Mouse (Mus musculus): ENCODE measurements around the gene Pik3r5. TPM values are rescaled to one million over a fixed set of nuclear protein-coding genes. Genes with fewer than 3 reads are reported as not detected.
A peak's percentile ranks its signal among the peaks of the same experiment; 100 is the strongest.

Pik3r5 gene
- total RNA-seq, 2 experiments from 2014 or later, result 0.56 to 0.97 TPM

GRCm38 (mm10) chr11:68478574-68478981 lies 46.7 kb downstream of the Pik3r5 start:
- intact Hi-C loops (cut with DNase I), result no loop called here
- DNase-seq, result no peak

GRCm38 (mm10) chr11:68480660-68481059 lies 48.7 kb downstream of the Pik3r5 start:
- no peak for DNase-seq
- intact Hi-C loops (cut with DNase I), result loop anchor here (10.0 kb wide), 2 partner anchors 214 to 324 kb away; partner anchors contain the start of gene Myh10

GRCm38 (mm10) chr11:68482001-68482400 lies 50.1 kb downstream of the Pik3r5 start:
- intact Hi-C loops (cut with DNase I), result loop anchor here (10.0 kb wide), 2 partner anchors 213 to 323 kb away; partner anchors contain the start of gene Myh10
- no peak for DNase-seq

- DNase-seq, result no peak
- intact Hi-C loops (cut with DNase I), result loop anchor here (10.0 kb wide), 2 partner anchors 212 to 322 kb away; partner anchors contain the start of gene Myh10
Measured at GRCm38 (mm10) chr11:68483213-68483612, 51.3 kb downstream of the Pik3r5 start.

- peak; percentile 44 for DNase-seq
- intact Hi-C loops (cut with DNase I), result loop anchor here (10.0 kb wide), 2 partner anchors 210 to 320 kb away; partner anchors contain the start of gene Myh10
Measured at GRCm38 (mm10) chr11:68484431-68484830, 52.5 kb downstream of the Pik3r5 start.

GRCm38 (mm10) chr11:68485206-68485942 lies 53.5 kb downstream of the Pik3r5 start:
- DNase-seq, result peak; percentile 9

GRCm38 (mm10) chr11:68486093-68486492 lies 54.2 kb downstream of the Pik3r5 start:
- DNase-seq, result no peak
- intact Hi-C loops (cut with DNase I), result loop anchor here (10.0 kb wide), 2 partner anchors 209 to 319 kb away; partner anchors contain the start of gene Myh10

More at GRCm38 (mm10) chr11:68485206-68485942, 53.5 kb downstream of the Pik3r5 start:
- intact Hi-C loops (cut with DNase I), result loop anchor here (10.0 kb wide), 2 partner anchors 209 to 319 kb away; partner anchors contain the start of gene Myh10

GRCm38 (mm10) chr11:68487720-68488119 lies 55.8 kb downstream of the Pik3r5 start:
- DNase-seq, result no peak
- intact Hi-C loops (cut with DNase I), result loop anchor here (10.0 kb wide), 2 partner anchors 207 to 317 kb away; partner anchors contain the start of gene Myh10

- no peak for DNase-seq
- intact Hi-C loops (cut with DNase I), result loop anchor here (10.0 kb wide), 2 partner anchors 206 to 316 kb away; partner anchors contain the start of gene Myh10
Measured at GRCm38 (mm10) chr11:68488256-68488824, 56.4 kb downstream of the Pik3r5 start.

- intact Hi-C loops (cut with DNase I), result loop anchor here (10.0 kb wide), 2 partner anchors 206 to 316 kb away; partner anchors contain the start of gene Myh10
- no peak for DNase-seq
Measured at GRCm38 (mm10) chr11:68489236-68489635, 57.3 kb downstream of the Pik3r5 start.

- intact Hi-C loops (cut with DNase I), result no loop called here
- DNase-seq, result no peak
Measured at GRCm38 (mm10) chr11:68492592-68492991, 60.7 kb downstream of the Pik3r5 start.

- no peak for DNase-seq
- intact Hi-C loops (cut with DNase I), result no loop called here
Measured at GRCm38 (mm10) chr11:68493760-68494159, 61.8 kb downstream of the Pik3r5 start.

GRCm38 (mm10) chr11:68497081-68497480 lies 65.2 kb downstream of the Pik3r5 start:
- intact Hi-C loops (cut with DNase I), result no loop called here
- DNase-seq, result no peak

GRCm38 (mm10) chr11:68498517-68498916 lies 66.6 kb downstream of the Pik3r5 start:
- intact Hi-C loops (cut with DNase I), result no loop called here
- DNase-seq, result no peak

- intact Hi-C loops (cut with DNase I), result no loop called here
- DNase-seq, result no peak
Measured at GRCm38 (mm10) chr11:68498999-68499699, 67.2 kb downstream of the Pik3r5 start.

GRCm38 (mm10) chr11:68500949-68501350 lies 69.0 kb downstream of the Pik3r5 start:
- no peak for DNase-seq
- intact Hi-C loops (cut with DNase I), result no loop called here

- no peak for DNase-seq
Measured at GRCm38 (mm10) chr11:68502408-68502807, 70.5 kb downstream of the Pik3r5 start.

GRCm38 (mm10) chr11:68502902-68503629 lies 71.1 kb downstream of the Pik3r5 start, which contains the start of gene Pik3r6:
Pik3r6 (plus strand) TSS chr11:68503019.
- intact Hi-C loops (cut with DNase I), result no loop called here
- no peak for DNase-seq

More at GRCm38 (mm10) chr11:68502408-68502807, 70.5 kb downstream of the Pik3r5 start:
- intact Hi-C loops (cut with DNase I), result no loop called here

GRCm38 (mm10) chr11:68504913-68505312 lies 73.0 kb downstream of the Pik3r5 start:
- intact Hi-C loops (cut with DNase I), result no loop called here
- DNase-seq, result no peak

GRCm38 (mm10) chr11:68507246-68507645 lies 75.3 kb downstream of the Pik3r5 start:
- DNase-seq, result no peak
- intact Hi-C loops (cut with DNase I), result no loop called here

All from left cerebral cortex, postnatal 4 days (tissue).